Comparison of ENCODE assay signal across 8 mouse cellular contexts in the genomic region with DNA sequence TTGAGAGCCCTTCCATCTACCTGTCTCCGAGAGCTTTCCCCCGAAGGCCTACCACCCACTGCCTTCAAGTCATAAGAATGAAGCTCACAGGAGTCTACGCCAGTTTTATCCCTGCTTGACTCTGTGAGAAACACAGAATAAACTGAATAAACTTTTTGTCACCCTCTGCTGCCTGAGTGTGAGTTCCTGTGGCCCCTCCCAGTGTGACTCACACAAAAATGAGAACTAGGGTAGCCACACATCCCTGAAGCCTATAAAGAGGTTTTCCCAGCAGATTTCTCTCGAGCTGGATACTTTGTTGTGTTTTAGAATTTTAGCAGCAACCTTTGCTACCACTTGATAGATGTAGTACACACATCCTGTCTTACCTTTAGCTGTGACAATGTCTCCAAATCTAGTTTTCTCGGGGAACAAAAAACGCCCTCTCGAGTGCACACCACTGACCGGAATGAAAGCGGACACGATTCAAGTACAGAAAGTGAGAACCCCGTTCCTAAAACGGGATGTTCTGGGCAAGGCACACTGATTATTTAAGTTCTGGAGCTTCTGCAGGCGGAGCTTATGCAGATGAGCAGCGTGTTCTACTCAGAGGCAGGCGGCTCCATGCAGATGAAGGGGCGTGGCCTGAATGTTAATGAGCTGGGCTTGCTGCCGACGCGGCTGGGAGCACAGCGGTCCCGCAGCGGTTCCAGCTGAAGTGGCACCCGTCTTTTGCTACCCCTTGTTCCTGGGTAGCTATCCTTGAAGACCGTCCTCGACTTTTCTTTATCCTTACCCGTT. TPM values are rescaled to one million over a fixed set of nuclear protein-coding genes. Genes with fewer than 3 reads are reported as not detected.
DNase-seq lines count a peak whose midpoint lies in the region; ATAC-seq lines count a peak whose summit lies in the region.

Gene Kcnab3, plus strand, starts transcription at position 631 of the 780 bp plus-strand sequence.

- peak within 1 kb of the TSS; percentile 64 for H3K4me3 ChIP-seq in heart, embryonic 13.5 days
- peak within 1 kb of the TSS; percentile 57 for H3K4me3 ChIP-seq in liver, embryonic 12.5 days

- ATAC-seq in erythroblast, adult 5-6 weeks (replicated peaks; ENCODE audit: low FRiP score, poor library complexity, severe bottlenecking): peak; percentile 77
- ATAC-seq in heart, embryonic 13.5 days (ENCODE audit: extremely low read depth, insufficient number of reproducible peaks, low FRiP score, low TSS enrichment): peak; percentile 66
- ATAC-seq in liver, embryonic 12.5 days: peak; percentile 71

- H3K36me3 ChIP-seq in heart, embryonic 13.5 days: peaks cover 5% of the 10 kb centered on the region
- 0 out of 2 replicates have a peak, but pooled peaks cover 3% of the 10 kb centered on the region for H3K36me3 ChIP-seq in liver, embryonic 12.5 days
- H3K36me3 ChIP-seq in splenic B cell, adult 2 months (ENCODE audit: control insufficient read depth, insufficient read depth, low read length, poor library complexity, severe bottlenecking): no peaks in the 10 kb centered on the region

- no peak within 1 kb of the TSS for H3K27ac ChIP-seq in heart, embryonic 13.5 days (replicated peaks)
- H3K27ac ChIP-seq in liver, embryonic 12.5 days: peak within 1 kb of the TSS; percentile 45

- peak within 1 kb of the TSS; percentile 83 for H3K9ac ChIP-seq in heart, embryonic 13.5 days
- peak within 1 kb of the TSS; percentile 65 for H3K9ac ChIP-seq in liver, embryonic 12.5 days

- peak; percentile 94 for DNase-seq in A20 (ENCODE audit: low read depth, low spot score)
- DNase-seq in adrenal gland, postnatal 36 days: peak; percentile 92
- DNase-seq in kidney, postnatal 10 days: peak; percentile 93
- peak; percentile 93 for DNase-seq in naive thymus-derived CD4-positive, alpha-beta T cell, adult 2 months (ENCODE audit: low read depth)
- peak; percentile 93 for DNase-seq in splenic B cell, adult 2 months (ENCODE audit: low read depth, low spot score)

- H3K9me3 ChIP-seq in heart, embryonic 13.5 days: no peaks in the 10 kb centered on the region
- H3K9me3 ChIP-seq in liver, embryonic 12.5 days (replicated peaks): no peaks in the 10 kb centered on the region

- peaks cover 37% of the 10 kb centered on the region for H3K27me3 ChIP-seq in heart, embryonic 13.5 days (replicated peaks)
- H3K27me3 ChIP-seq in liver, embryonic 12.5 days (replicated peaks): peaks cover 46% of the 10 kb centered on the region
- no peaks in the 10 kb centered on the region for H3K27me3 ChIP-seq in splenic B cell, adult 2 months (ENCODE audit: control insufficient read depth, insufficient read depth, low read length, poor library complexity, severe bottlenecking)

- H3K4me2 ChIP-seq in heart, embryonic 13.5 days: peak within 1 kb of the TSS; percentile 96
- H3K4me2 ChIP-seq in liver, embryonic 12.5 days: peak within 1 kb of the TSS; percentile 88

- WGBS in heart, embryonic 13.5 days: 10% methylated on average over 26 of the region's 26 CpGs
- 9% methylated on average over 26 of the region's 26 CpGs for WGBS in liver, embryonic 12.5 days (ENCODE audit: insufficient replicate concordance)

- peaks cover 47% of the 10 kb centered on the region for H3K4me1 ChIP-seq in heart, embryonic 13.5 days
- H3K4me1 ChIP-seq in liver, embryonic 12.5 days: peaks cover 56% of the 10 kb centered on the region

RNA-seq across cellular contexts. Expression of gene Kcnab3, which starts in this region (rescaled TPM):
- total RNA-seq in adrenal gland, postnatal 36 days (2021): 1 to 10 TPM; 6.1 to 7.8 TPM
- not detected in 2 replicates for total RNA-seq in erythroblast, adult 5-6 weeks (2015; ENCODE audit: low replicate concordance)
- total RNA-seq in erythroblast, adult 5-6 weeks (2017; ENCODE audit: low replicate concordance): not detected in 2 replicates
- 0.48 and 0.85 TPM in 2 replicates for polyA plus RNA-seq in heart, embryonic 13.5 days (2015; fragmentation: Nextera tagmentation; extraction: Ambion mirVana)
- polyA plus RNA-seq in liver, embryonic 12.5 days (2016; fragmentation: Nextera tagmentation; extraction: Ambion mirVana): 0.24 and 0.48 TPM in 2 replicates

Comparison
In these comparisons a context has a peak if more than half of its experiments do, and no peak if none do; other contexts are left out.
1. RNA of gene Kcnab3 (total RNA-seq): 6.1 to 7.8 TPM in adrenal gland, postnatal 36 days; not detected in erythroblast, adult 5-6 weeks; every median in the first group is over 4 times any median in the second.
2. Peak in ATAC-seq in erythroblast, adult 5-6 weeks; RNA of the gene not detected or under 1 TPM.
3. Peak in ATAC-seq, H3K4me3 ChIP-seq, H3K9ac ChIP-seq and H3K4me2 ChIP-seq in heart, embryonic 13.5 days; RNA of the gene not detected or under 1 TPM.
4. Peak in ATAC-seq, H3K4me3 ChIP-seq, H3K27ac ChIP-seq, H3K9ac ChIP-seq and H3K4me2 ChIP-seq in liver, embryonic 12.5 days; RNA of the gene not detected or under 1 TPM.
5. Peak in every context shown above with its lines, with median percentiles within 50 percentile points of each other: DNase-seq and ATAC-seq.